Mouse (Mus musculus): ENCODE results near the gene Fam240a. TPM values are rescaled to one million over a fixed set of nuclear protein-coding genes. Genes with fewer than 3 reads are reported as not detected.

Gene Fam240a
- polyA plus RNA-seq, 1 experiment from 2014 or later, result not detected

DNA sequence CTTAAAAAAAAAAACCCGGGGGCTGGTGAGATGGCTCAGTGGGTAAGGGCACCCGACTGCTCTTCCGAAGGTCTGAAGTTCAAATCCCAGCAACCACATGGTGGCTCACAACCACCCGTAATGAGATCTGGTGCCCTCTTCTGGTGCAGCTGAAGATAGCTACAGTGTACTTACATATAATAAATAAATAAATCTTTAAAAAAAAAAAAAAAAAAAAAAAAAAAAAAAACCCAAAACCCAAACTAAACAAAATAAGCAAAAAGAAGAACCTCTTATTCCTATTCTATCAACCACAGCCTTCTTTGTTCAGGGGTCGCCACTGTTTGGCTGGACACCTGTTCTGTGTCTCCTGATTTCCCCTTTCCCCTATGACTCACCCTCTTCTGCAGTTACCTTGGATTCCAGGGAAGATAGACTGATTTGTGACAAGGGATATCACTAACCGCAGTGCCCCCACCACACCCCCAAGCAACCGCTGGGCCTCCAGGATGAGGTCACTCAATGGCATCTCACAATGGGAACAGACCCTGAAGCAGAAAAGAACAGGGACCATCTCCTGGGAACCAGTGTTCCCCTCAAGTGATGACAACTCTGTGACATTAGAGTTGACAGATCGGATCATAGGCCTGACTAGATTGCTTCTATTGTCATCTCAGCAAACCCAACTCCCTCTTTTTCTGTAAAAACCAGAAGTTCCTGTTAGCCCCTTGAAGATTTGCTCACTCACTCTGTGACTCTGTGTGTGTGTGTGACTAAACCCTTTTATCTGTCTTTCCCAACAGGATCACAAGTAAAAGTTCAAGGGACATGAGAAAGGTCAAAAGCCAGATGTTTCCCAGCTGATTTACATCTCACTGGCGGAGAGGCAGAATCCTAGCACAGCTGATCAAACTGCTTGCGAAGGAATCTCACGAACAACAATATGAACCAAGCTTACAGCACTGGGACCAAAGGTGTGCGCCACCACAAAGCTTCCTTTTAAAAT is 21.1 kb upstream of the Fam240a start:
- 63% methylated on average over 12 of the region's 12 CpGs for WGBS
- H3K9me3 ChIP-seq, result no peaks in the 10 kb centered on the region
- no peak overlapping the region for H3K4me3 ChIP-seq
- no peak overlapping the region for H3K4me2 ChIP-seq
- H3K4me1 ChIP-seq, result no peaks in the 10 kb centered on the region
- no peaks in the 10 kb centered on the region for H3K36me3 ChIP-seq
- H3K9ac ChIP-seq, result no peak overlapping the region
- H3K27me3 ChIP-seq (replicated peaks), result no peaks in the 10 kb centered on the region
- no peak for ATAC-seq (ENCODE audit: extremely low read depth, insufficient number of reproducible peaks, low FRiP score, low TSS enrichment)
- no peak overlapping the region for H3K27ac ChIP-seq (replicated peaks)

DNA sequence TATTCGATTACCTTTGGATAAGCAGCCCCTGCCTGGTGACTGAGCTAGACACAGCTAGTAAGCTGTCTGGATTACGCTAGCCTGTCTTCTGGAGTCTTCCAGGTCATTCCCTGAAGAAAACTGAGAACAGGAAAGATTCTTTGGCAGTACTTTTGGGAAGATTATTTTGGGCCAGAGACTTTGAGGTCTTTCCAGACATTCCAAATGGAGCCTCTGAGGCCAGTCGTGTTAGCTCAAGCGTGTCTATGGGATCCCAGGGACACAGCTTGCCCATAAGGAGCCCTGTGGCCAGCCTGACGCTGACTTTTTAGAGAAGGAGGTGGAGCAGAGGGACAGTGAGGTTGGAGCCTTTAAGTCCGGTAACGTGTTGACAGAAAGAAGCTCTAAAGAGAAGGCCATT is 19.3 kb upstream of the Fam240a start:
- H3K9ac ChIP-seq, result no peak overlapping the region
- no peaks in the 10 kb centered on the region for H3K4me1 ChIP-seq
- 83% methylated on average over 7 of the region's 7 CpGs for WGBS
- no peaks in the 10 kb centered on the region for H3K36me3 ChIP-seq
- no peak for ATAC-seq (ENCODE audit: extremely low read depth, insufficient number of reproducible peaks, low FRiP score, low TSS enrichment)
- no peaks in the 10 kb centered on the region for H3K9me3 ChIP-seq
- no peak overlapping the region for H3K4me2 ChIP-seq
- H3K4me3 ChIP-seq, result no peak overlapping the region
- no peak overlapping the region for H3K27ac ChIP-seq (replicated peaks)
- H3K27me3 ChIP-seq (replicated peaks), result no peaks in the 10 kb centered on the region

DNA sequence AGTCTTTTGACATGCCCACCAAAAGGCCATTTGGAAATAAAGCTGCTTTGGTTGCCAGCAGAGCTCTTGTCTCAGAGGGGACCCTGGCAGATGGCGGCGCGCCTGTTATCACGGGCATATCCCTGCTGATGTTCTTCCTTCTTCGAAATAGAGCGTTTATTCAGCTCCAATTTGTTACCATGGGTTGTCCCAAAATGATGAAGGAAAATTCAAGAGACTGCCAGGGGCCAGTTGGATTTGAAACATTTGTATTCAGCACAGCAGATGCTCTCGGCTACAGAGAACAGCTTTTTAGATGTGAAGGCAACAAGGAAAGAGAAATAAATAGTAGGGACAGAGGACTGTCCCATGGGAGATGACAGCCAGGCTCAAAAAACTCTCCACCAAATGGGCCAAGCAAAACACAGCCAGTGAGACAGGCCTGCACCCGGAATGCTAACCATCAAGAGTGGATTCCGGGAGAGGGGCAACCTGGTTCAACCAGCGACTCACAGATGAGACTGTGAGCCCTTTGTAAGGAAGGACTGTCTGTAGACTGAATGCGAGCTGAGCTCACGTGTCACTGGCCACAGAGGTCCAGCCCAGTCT is 17.3 kb upstream of the Fam240a start:
- Histone ChIP-seq H3K9me3 (no peaks in the 10 kb centered on the region), H3K4me2 (no peak overlapping the region), H3K27ac (replicated peaks) (no peak overlapping the region), H3K4me1 (no peaks in the 10 kb centered on the region), H3K4me3 (no peak overlapping the region), H3K36me3 (no peaks in the 10 kb centered on the region), H3K27me3 (replicated peaks) (no peaks in the 10 kb centered on the region), H3K9ac (no peak overlapping the region)
- WGBS, result 70% methylated on average over 12 of the region's 12 CpGs
- no peak for ATAC-seq (ENCODE audit: extremely low read depth, insufficient number of reproducible peaks, low FRiP score, low TSS enrichment)

GRCm38 (mm10) chr9:110931573-110931972 is 14.9 kb upstream of the Fam240a start:
- H3K36me3 ChIP-seq, result no peaks in the 10 kb centered on the region
- H3K4me2 ChIP-seq, result no peak overlapping the region
- WGBS, result 79% methylated on average over 6 of the region's 6 CpGs
- H3K9me3 ChIP-seq, result no peaks in the 10 kb centered on the region
- no peaks in the 10 kb centered on the region; the same call in 1 of the 2 replicates for H3K4me1 ChIP-seq
- H3K9ac ChIP-seq, result no peak overlapping the region
- no peak overlapping the region for H3K4me3 ChIP-seq
- no peaks in the 10 kb centered on the region for H3K27me3 ChIP-seq (replicated peaks)
- ATAC-seq (ENCODE audit: extremely low read depth, insufficient number of reproducible peaks, low FRiP score, low TSS enrichment), result no peak
- H3K27ac ChIP-seq (replicated peaks), result no peak overlapping the region

GRCm38 (mm10) chr9:110922759-110923158 is 6.1 kb upstream of the Fam240a start:
- no peaks in the 10 kb centered on the region for H3K9me3 ChIP-seq
- ATAC-seq (ENCODE audit: extremely low read depth, insufficient number of reproducible peaks, low FRiP score, low TSS enrichment), result no peak
- WGBS, result 8% methylated on average over 7 of the region's 7 CpGs
- H3K4me3 ChIP-seq, result no peak overlapping the region
- H3K4me2 ChIP-seq, result 0 out of 2 replicates have a peak overlapping the region, but pooled peaks have one; percentile 34
- H3K27me3 ChIP-seq (replicated peaks), result 0 out of 2 replicates have a peak, but pooled peaks cover 2% of the 10 kb centered on the region
- no peak overlapping the region for H3K27ac ChIP-seq (replicated peaks)
- no peaks in the 10 kb centered on the region for H3K36me3 ChIP-seq
- H3K9ac ChIP-seq, result peak overlapping the region; percentile 37; the same call in 1 of the 2 replicates
- no peaks in the 10 kb centered on the region; the same call in 1 of the 2 replicates for H3K4me1 ChIP-seq

GRCm38 (mm10) chr9:110920665-110921419 is 4.2 kb upstream of the Fam240a start:
- Histone ChIP-seq H3K27ac (replicated peaks) (no peak overlapping the region), H3K36me3 (no peaks in the 10 kb centered on the region), H3K4me2 (no peak overlapping the region), H3K4me3 (no peak overlapping the region), H3K9ac (no peak overlapping the region), H3K9me3 (no peaks in the 10 kb centered on the region), H3K4me1 (no peaks in the 10 kb centered on the region), H3K27me3 (replicated peaks) (0 out of 2 replicates have a peak, but pooled peaks cover 2% of the 10 kb centered on the region)
- ATAC-seq (ENCODE audit: extremely low read depth, insufficient number of reproducible peaks, low FRiP score, low TSS enrichment), result no peak
- 67% methylated on average over 15 of the region's 15 CpGs for WGBS

GRCm38 (mm10) chr9:110915466-110915865 is 1.2 kb downstream of the Fam240a start:
- WGBS, result 58% methylated on average over 8 of the region's 8 CpGs
- ATAC-seq (ENCODE audit: extremely low read depth, insufficient number of reproducible peaks, low FRiP score, low TSS enrichment), result no peak
- H3K36me3 ChIP-seq, result no peaks in the 10 kb centered on the region

GRCm38 (mm10) chr9:110914631-110915236 is 1.9 kb downstream of the Fam240a start:
- H3K4me3 ChIP-seq, result no peak overlapping the region
- H3K4me2 ChIP-seq, result peak overlapping the region; percentile 38; the same call in 1 of the 2 replicates
- 41% methylated on average over 21 of the region's 21 CpGs for WGBS

More at GRCm38 (mm10) chr9:110915466-110915865, 1.2 kb downstream of the Fam240a start:
- no peaks in the 10 kb centered on the region for H3K9me3 ChIP-seq
- peaks cover 3% of the 10 kb centered on the region; the same call in 1 of the 2 replicates for H3K4me1 ChIP-seq
- no peak overlapping the region for H3K27ac ChIP-seq (replicated peaks)
- no peaks in the 10 kb centered on the region for H3K27me3 ChIP-seq (replicated peaks)
- H3K4me3 ChIP-seq, result no peak overlapping the region
- no peak overlapping the region for H3K4me2 ChIP-seq
- H3K9ac ChIP-seq, result no peak overlapping the region

DNA sequence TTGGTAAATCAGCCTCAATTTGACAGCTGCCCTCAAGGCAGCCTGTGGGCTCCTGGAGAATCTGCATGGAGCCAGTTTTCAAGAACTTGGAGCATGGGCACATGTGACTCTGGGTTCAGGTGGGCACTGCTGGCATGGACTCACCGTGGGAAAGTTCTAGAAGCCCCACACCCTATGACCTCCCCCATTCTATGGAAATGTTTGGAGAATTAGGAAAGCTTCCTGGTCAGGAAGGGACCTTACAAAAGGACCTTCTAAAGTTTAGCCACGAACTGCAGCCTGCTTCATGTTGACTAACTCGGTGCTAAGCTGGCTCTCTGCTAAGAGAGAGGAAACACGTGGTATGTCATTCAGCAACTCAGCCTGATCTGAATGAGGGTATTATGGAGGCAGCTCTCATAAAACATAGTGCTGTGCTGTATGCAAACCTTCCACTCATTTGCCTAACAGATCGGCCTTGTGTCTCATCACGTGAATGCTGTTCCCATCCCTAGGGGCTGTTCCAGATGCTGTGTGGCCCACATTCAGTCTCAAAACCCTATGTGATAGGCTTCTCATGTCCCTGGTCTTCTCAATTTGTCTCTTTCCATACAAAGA is 7.2 kb downstream of the Fam240a start:
- H3K4me2 ChIP-seq, result no peak overlapping the region
- no peak for ATAC-seq (ENCODE audit: extremely low read depth, insufficient number of reproducible peaks, low FRiP score, low TSS enrichment)
- no peaks in the 10 kb centered on the region for H3K4me1 ChIP-seq
- 64% methylated on average over 6 of the region's 6 CpGs for WGBS
- H3K4me3 ChIP-seq, result no peak overlapping the region
- no peak overlapping the region for H3K27ac ChIP-seq (replicated peaks)
- H3K9ac ChIP-seq, result no peak overlapping the region
- no peaks in the 10 kb centered on the region for H3K36me3 ChIP-seq
- H3K27me3 ChIP-seq (replicated peaks), result no peaks in the 10 kb centered on the region
- peaks cover 4% of the 10 kb centered on the region; the same call in 1 of the 2 replicates for H3K9me3 ChIP-seq

More at GRCm38 (mm10) chr9:110914631-110915236, 1.9 kb downstream of the Fam240a start:
- Histone ChIP-seq H3K27me3 (replicated peaks) (no peaks in the 10 kb centered on the region), H3K36me3 (no peaks in the 10 kb centered on the region), H3K9ac (no peak overlapping the region), H3K4me1 (peaks cover 3% of the 10 kb centered on the region; the same call in 1 of the 2 replicates), H3K27ac (replicated peaks) (no peak overlapping the region), H3K9me3 (no peaks in the 10 kb centered on the region)
- ATAC-seq (ENCODE audit: extremely low read depth, insufficient number of reproducible peaks, low FRiP score, low TSS enrichment), result no peak

- H3K4me2 ChIP-seq, result no peak overlapping the region
- peaks cover 4% of the 10 kb centered on the region; the same call in 1 of the 2 replicates for H3K9me3 ChIP-seq
- H3K36me3 ChIP-seq, result no peaks in the 10 kb centered on the region
- no peak overlapping the region for H3K4me3 ChIP-seq
- H3K27ac ChIP-seq (replicated peaks), result no peak overlapping the region
- H3K27me3 ChIP-seq (replicated peaks), result no peaks in the 10 kb centered on the region
- no peak overlapping the region for H3K9ac ChIP-seq
- no peak for ATAC-seq (ENCODE audit: extremely low read depth, insufficient number of reproducible peaks, low FRiP score, low TSS enrichment)
- 85% methylated on average over 3 of the region's 3 CpGs for WGBS
- H3K4me1 ChIP-seq, result no peaks in the 10 kb centered on the region
Observed at GRCm38 (mm10) chr9:110908631-110909016, 8.0 kb downstream of the Fam240a start.
